Mouse (Mus musculus) left cerebral cortex, adult 2 months (tissue): ENCODE measurements at regions not wholly inside any gene's neighbourhood (a gene's known extent, or its start where the extent isn't known, plus 50 kb on each side); places are given as distances from the start of the nearest gene placed in this dataset.

ENCODE experiments used
- DNase-seq, 2 experiments: peaks; one replicate each; pipeline ENCODE4 v3.0.0; 2021 to 2022; ENCODE audit warnings: low spot score in 2 of 2, mixed read lengths in 1 of 2; ENCODE audit errors: extremely low spot score in 1 of 2
- H3K27ac ChIP-seq: fragments of 200-600 bp; 2 replicates; pipeline ENCODE4 v1.8.1; 2022
- H3K4me3 ChIP-seq: fragments of 200-600 bp; 2 replicates; pipeline ENCODE4 v1.8.1; 2022
- CTCF ChIP-seq: fragments of 200-600 bp; IDR thresholded peaks from 2 replicates; pipeline ENCODE4 v1.8.1; 2022; ENCODE audit warnings: antibody characterized with exemption, mild to moderate bottlenecking, moderate library complexity
- intact Hi-C: fragments of 180-260 bp; cut with DNase I; formaldehyde crosslinking; loops from one replicate; pipeline ENCODE4 v1.15.1; 2025

GRCm38 (mm10) chr3:31444311-31444710, 134.1 kb upstream of the Slc7a14 start:
- H3K4me3 ChIP-seq: no peak overlapping the region
- no peak overlapping the region for H3K27ac ChIP-seq
- TF ChIP-seq CTCF: no peak
- intact Hi-C loops: no loop called here
- no peak for DNase-seq

GRCm38 (mm10) chr3:31443894-31444293, 133.7 kb upstream of the Slc7a14 start:
- TF ChIP-seq CTCF: no peak
- intact Hi-C loops: no loop called here
- DNase-seq: no peak
- H3K27ac ChIP-seq: no peak overlapping the region
- no peak overlapping the region for H3K4me3 ChIP-seq

GRCm38 (mm10) chr3:31440282-31440681, 130.1 kb upstream of the Slc7a14 start:
- no peak overlapping the region for H3K27ac ChIP-seq
- H3K4me3 ChIP-seq: no peak overlapping the region
- no peak for TF ChIP-seq CTCF
- intact Hi-C loops: no loop called here
- DNase-seq: no peak

- no peak overlapping the region for H3K4me3 ChIP-seq
- DNase-seq: peak in 1 of 2 experiments; percentile 18
- H3K27ac ChIP-seq: no peak overlapping the region
- intact Hi-C loops: no loop called here
- no peak for TF ChIP-seq CTCF
Observed at GRCm38 (mm10) chr3:31437970-31438369, 127.8 kb upstream of the Slc7a14 start.

- no peak for DNase-seq
- intact Hi-C loops: no loop called here
- no peak for TF ChIP-seq CTCF
- Histone ChIP-seq H3K27ac (no peak overlapping the region), H3K4me3 (no peak overlapping the region)
Observed at GRCm38 (mm10) chr3:31435204-31435963, 125.2 kb upstream of the Slc7a14 start.

GRCm38 (mm10) chr3:31433201-31433600, 123.0 kb upstream of the Slc7a14 start:
- intact Hi-C loops: no loop called here
- DNase-seq: no peak
- peak; percentile 39 for TF ChIP-seq CTCF
- no peak overlapping the region for H3K27ac ChIP-seq
- H3K4me3 ChIP-seq: no peak overlapping the region

GRCm38 (mm10) chr3:31423517-31423916, 113.3 kb upstream of the Slc7a14 start:
- Histone ChIP-seq H3K4me3 (no peak overlapping the region), H3K27ac (no peak overlapping the region)
- TF ChIP-seq CTCF: no peak
- DNase-seq: no peak
- intact Hi-C loops: no loop called here

GRCm38 (mm10) chr3:31408802-31409201, 98.6 kb upstream of the Slc7a14 start:
- no peak for TF ChIP-seq CTCF
- Histone ChIP-seq H3K27ac (no peak overlapping the region), H3K4me3 (no peak overlapping the region)
- intact Hi-C loops: no loop called here
- DNase-seq: no peak

- no peak overlapping the region for H3K27ac ChIP-seq
- intact Hi-C loops: no loop called here
- no peak for DNase-seq
- no peak overlapping the region for H3K4me3 ChIP-seq
- no peak for TF ChIP-seq CTCF
Observed at GRCm38 (mm10) chr3:31405880-31406279, 95.7 kb upstream of the Slc7a14 start.

GRCm38 (mm10) chr3:31399136-31399535, 89.0 kb upstream of the Slc7a14 start:
- Histone ChIP-seq H3K4me3 (no peak overlapping the region), H3K27ac (no peak overlapping the region)
- no peak for TF ChIP-seq CTCF
- intact Hi-C loops: no loop called here
- no peak for DNase-seq

- no peak overlapping the region for H3K27ac ChIP-seq
Observed at GRCm38 (mm10) chr3:31394533-31394932, 84.4 kb upstream of the Slc7a14 start.

GRCm38 (mm10) chr3:31389955-31390354, 79.8 kb upstream of the Slc7a14 start:
- Histone ChIP-seq H3K27ac (no peak overlapping the region), H3K4me3 (no peak overlapping the region)
- no peak for TF ChIP-seq CTCF
- DNase-seq: no peak
- intact Hi-C loops: no loop called here

More at GRCm38 (mm10) chr3:31394533-31394932, 84.4 kb upstream of the Slc7a14 start:
- DNase-seq: no peak
- H3K4me3 ChIP-seq: no peak overlapping the region
- TF ChIP-seq CTCF: no peak
- intact Hi-C loops: no loop called here

GRCm38 (mm10) chr3:31375678-31376077, 65.5 kb upstream of the Slc7a14 start:
- intact Hi-C loops: no loop called here
- no peak for DNase-seq

More at GRCm38 (mm10) chr3:31375678-31376077, 65.5 kb upstream of the Slc7a14 start:
- Histone ChIP-seq H3K27ac (no peak overlapping the region), H3K4me3 (no peak overlapping the region)
- no peak for TF ChIP-seq CTCF
